Mouse (Mus musculus): ENCODE data around the gene Wdr46. TPM values are rescaled to one million over a fixed set of nuclear protein-coding genes. Genes with fewer than 3 reads are reported as not detected.
"Not testable (repeated sequence)": the region's sequence is repeated elsewhere in the genome, so short reads cannot be mapped to it uniquely, and the experiment has no call there.

The Wdr46 gene
- polyA plus RNA-seq, 1 experiment: 19.1 TPM

DNA sequence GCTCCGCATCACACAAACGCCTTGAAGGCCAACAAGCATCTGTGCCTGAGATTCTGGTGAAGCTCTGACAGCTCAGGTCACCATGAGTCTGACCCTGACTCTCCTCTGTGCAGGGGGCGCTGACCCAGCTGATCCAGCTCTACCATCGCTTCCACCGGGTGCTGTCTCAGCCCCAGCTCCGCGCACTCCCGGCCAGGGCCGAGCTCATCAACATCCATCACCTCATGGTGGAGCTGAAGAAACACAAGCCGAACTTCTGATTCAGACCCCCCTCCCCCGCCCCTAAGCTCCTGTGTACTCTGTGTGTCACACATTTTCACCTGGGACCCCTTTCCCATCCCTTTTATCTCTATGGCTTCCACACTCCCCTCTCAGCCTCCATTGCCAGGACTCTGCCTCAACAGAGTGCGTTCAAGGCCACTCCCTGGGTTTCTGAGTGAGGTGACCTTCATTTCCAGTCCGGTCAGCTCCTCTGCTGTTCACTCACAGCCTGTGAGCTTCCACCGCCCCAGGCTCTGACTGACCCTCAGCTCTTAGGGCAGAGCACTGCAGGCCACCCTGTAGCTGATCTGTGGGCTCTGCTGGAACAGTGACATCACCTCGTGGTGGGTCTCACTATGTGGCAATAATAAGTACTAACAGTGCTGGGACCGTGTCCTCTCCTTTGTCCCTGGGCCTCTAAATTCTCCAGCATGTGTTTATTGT, 25.5 kb downstream of the Wdr46 start:
- WGBS: 86% methylated on average over 16 of the region's 16 CpGs
- DNase-seq (ENCODE audit: low read depth, low spot score): no peak

DNA sequence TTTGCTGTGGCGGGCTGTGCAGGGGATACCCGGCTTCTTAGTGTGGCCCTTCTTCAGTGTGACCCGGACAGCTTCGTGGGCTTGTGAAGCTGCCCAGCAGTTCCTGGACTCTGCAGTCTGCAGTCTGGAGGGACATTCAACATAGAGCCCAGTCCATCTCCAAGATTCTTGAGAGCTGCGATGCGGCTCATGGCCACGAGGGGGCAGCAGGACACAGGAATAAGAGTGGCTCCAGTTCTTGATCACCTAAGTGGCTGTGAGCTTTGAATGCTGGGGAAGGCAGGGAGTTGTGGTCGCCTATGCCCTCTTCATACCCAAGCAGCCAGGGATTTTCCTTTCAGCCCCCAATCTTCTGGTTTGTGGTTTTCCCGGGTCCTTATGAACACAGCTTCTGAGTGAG, 28.0 kb downstream of the Wdr46 start:
- 2% methylated on average over 9 of the region's 9 CpGs for WGBS
- DNase-seq (ENCODE audit: low read depth, low spot score): peak; percentile 89

DNA sequence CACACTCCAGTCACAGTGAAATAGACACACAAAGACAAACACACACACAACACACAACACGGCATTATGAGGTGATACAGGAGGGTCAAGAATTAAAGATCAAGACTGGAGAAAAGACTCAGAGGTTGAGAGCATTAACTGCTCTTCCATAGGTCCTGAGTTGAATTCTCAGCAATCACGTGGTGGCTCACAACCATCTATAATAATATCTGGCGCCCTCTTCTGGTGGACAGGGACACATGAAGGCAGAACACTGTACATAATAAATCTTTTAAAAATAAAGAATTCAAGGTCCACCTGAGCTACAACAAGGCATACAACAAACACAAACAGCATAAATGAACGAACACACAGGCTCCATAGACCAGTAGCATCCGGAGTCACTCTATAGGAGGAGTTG, 28.5 kb downstream of the Wdr46 start:
- WGBS: 23% methylated on average over 5 of the region's 5 CpGs
- no peak for DNase-seq (ENCODE audit: low read depth, low spot score)

GRCm38 (mm10) chr17:33969394-33969793, 28.9 kb downstream of the Wdr46 start:
- WGBS: 69% methylated on average over 4 of the region's 4 CpGs
- no peak for DNase-seq (ENCODE audit: low read depth, low spot score)

GRCm38 (mm10) chr17:33972691-33973090, 32.2 kb downstream of the Wdr46 start:
- no peak for DNase-seq (ENCODE audit: low read depth, low spot score)
- WGBS: 11% methylated on average over 1 of the region's 1 CpGs

- WGBS: 69% methylated on average over 3 of the region's 3 CpGs
Observed at GRCm38 (mm10) chr17:33973572-33973971, 33.1 kb downstream of the Wdr46 start.

GRCm38 (mm10) chr17:33977861-33978557, 37.5 kb downstream of the Wdr46 start:
- 4% methylated on average over 57 of the region's 57 CpGs for whole genome bisulfite sequencing
- DNase-seq (ENCODE audit: low read depth, low spot score): no peak

More at GRCm38 (mm10) chr17:33973572-33973971, 33.1 kb downstream of the Wdr46 start:
- no peak for DNase-seq (ENCODE audit: low read depth, low spot score)

- DNase-seq (ENCODE audit: low read depth, low spot score): peak; percentile 93
- WGBS: under 1% methylated on average over 17 of the region's 17 CpGs
Observed at GRCm38 (mm10) chr17:33978631-33979031, 38.2 kb downstream of the Wdr46 start.

GRCm38 (mm10) chr17:33979512-33980050, 39.1 kb downstream of the Wdr46 start:
- WGBS: 59% methylated on average over 6 of the region's 6 CpGs
- no peak for DNase-seq (ENCODE audit: low read depth, low spot score)

- no peak for DNase-seq (ENCODE audit: low read depth, low spot score)
- 78% methylated on average over 19 of the region's 19 CpGs for WGBS
Observed at GRCm38 (mm10) chr17:33980181-33981035, 39.9 kb downstream of the Wdr46 start.

GRCm38 (mm10) chr17:33981192-33981909, 40.9 kb downstream of the Wdr46 start:
- under 1% methylated on average over 27 of the region's 27 CpGs for WGBS
- DNase-seq (ENCODE audit: low read depth, low spot score): peak; percentile 81

DNA sequence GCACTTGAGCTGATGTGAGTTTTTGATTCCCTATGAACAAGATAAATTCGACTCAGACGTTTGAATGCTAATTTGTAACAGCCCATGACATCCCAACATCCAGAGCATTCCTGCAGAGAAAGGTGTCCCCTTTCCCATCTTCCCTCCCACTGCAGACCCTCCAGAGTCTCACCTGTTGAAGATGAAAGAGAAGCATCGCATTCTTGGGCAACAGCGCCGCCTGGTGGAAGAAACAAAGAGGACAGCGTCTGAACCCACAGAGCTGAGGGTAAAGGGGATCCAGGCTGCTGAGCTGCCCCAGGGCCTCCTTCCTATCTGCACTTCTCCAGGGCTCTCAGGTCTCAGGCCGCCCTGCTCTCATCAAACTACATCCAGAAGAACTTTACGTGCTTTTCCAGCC, 41.7 kb downstream of the Wdr46 start:
- WGBS: 8% methylated on average over 8 of the region's 8 CpGs
- not testable (repeated sequence) for DNase-seq (ENCODE audit: low read depth, low spot score)

DNA sequence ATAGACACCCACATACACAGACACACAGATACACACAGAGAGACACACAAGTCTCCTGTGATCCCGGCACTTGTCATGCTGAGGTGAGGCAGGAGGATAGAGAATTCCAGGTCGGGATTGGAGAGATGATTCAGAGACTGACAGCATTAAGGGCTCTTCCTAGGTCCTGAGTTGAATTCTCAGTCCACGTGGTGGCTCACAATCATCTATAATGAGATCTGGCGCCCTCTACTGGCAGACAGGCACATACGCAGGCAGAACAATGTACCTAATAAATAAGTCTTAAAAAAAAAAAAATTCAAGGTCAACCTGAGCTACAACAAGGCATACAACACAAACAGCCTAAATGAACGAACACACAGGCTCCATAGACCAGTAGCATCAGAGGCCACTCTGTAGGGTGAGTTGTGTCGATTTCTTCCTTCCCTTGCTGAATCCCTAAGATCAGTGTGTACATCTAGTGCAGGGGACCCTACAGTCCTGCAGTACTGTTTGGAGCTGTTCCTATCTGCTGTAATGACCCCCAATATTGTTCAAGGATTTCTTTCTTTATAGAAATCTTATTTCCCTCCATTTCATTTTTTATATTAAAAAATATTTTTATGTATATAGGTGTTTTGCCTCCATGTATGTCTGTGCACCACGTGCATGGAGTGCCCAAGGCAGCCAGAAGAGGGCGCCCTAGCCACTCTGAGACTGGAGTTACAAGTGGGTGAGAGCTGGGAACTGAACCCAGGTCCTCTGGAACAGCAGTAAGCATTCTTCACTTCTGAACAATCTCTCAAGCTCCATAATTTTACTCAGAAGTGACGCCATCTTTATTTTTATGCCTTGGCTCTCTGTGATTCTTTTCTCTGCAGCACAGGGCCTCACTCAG, 51.6 kb downstream of the Wdr46 start:
- DNase-seq (ENCODE audit: low read depth, low spot score): no peak
- 30% methylated on average over 10 of the region's 10 CpGs for WGBS

GRCm38 (mm10) chr17:33994959-33995358, 54.5 kb downstream of the Wdr46 start:
- 94% methylated on average over 8 of the region's 8 CpGs for WGBS
- no peak for DNase-seq (ENCODE audit: low read depth, low spot score)

GRCm38 (mm10) chr17:33995651-33996050, 55.2 kb downstream of the Wdr46 start:
- 64% methylated on average over 3 of the region's 3 CpGs for WGBS
- no peak for DNase-seq (ENCODE audit: low read depth, low spot score)

- DNase-seq (ENCODE audit: low read depth, low spot score): not testable (repeated sequence)
- 93% methylated on average over 2 of the region's 2 CpGs for WGBS
Observed at GRCm38 (mm10) chr17:33997025-33997424, 56.6 kb downstream of the Wdr46 start.

DNA sequence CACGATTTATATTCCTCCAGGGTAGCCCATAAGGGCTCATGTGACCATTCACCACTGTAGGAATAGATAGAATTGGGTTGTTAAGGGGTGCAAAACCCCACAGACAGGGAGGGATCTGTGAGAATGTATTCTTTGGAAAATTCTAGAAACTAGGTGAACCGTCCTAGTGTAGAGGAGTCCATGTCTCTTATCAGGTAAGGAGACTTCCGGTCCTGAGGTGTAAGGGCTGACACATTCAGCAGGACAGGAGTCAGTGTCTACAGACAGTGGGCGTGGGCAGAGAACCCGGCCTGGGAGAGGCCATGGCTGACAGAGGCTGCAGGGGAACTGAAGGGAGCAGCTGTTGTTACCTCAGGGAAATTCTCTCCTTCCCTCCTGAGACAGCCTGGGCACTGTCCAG, 58.2 kb downstream of the Wdr46 start:
- not testable (repeated sequence) for DNase-seq (ENCODE audit: low read depth, low spot score)
- 45% methylated on average over 5 of the region's 5 CpGs for WGBS
